Mouse (Mus musculus) embryonic facial prominence, embryonic 13.5 days (tissue): Measurements from ENCODE around the gene Pts. TPM values are rescaled to one million over a fixed set of nuclear protein-coding genes. Genes with fewer than 3 reads are reported as not detected.

ENCODE experiments used
- ATAC-seq: fragments of 200-750 bp; cut with Nextera tagmentation; 2 replicates; pipeline ENCODE4 v1.8.0; 2017; ENCODE audit warnings: low read depth; ENCODE audit not compliant: insufficient number of reproducible peaks, insufficient read depth, low FRiP score, low TSS enrichment
- H3K27ac ChIP-seq: fragments of 300-500 bp; sonication (generic); 2 replicates; pipeline ENCODE4 v1.5.1; 2015; ENCODE audit warnings: moderate library complexity, mild to moderate bottlenecking, inconsistent platforms
- H3K27me3 ChIP-seq: fragments of 300-500 bp; sonication (generic); 2 replicates; pipeline ENCODE4 v1.6.1; 2015; ENCODE audit warnings: mild to moderate bottlenecking, inconsistent platforms
- H3K36me3 ChIP-seq: fragments of 300-500 bp; sonication (generic); 2 replicates; pipeline ENCODE4 v1.6.1; 2015; ENCODE audit warnings: mild to moderate bottlenecking, inconsistent platforms
- H3K4me1 ChIP-seq: fragments of 300-500 bp; sonication (generic); 2 replicates; pipeline ENCODE4 v1.6.1; 2015; ENCODE audit warnings: inconsistent platforms
- H3K4me2 ChIP-seq: fragments of 300-500 bp; sonication (generic); 2 replicates; pipeline ENCODE4 v1.6.1; 2015; ENCODE audit warnings: moderate library complexity, mild to moderate bottlenecking, inconsistent platforms
- H3K4me3 ChIP-seq: fragments of 300-500 bp; sonication (generic); 2 replicates; pipeline ENCODE4 v1.5.1; 2015; ENCODE audit warnings: mild to moderate bottlenecking, inconsistent platforms
- H3K9ac ChIP-seq: fragments of 300-500 bp; sonication (generic); 2 replicates; pipeline ENCODE4 v1.6.1; 2015; ENCODE audit warnings: mild to moderate bottlenecking, inconsistent platforms
- H3K9me3 ChIP-seq: fragments of 300-500 bp; sonication (generic); 2 replicates; pipeline ENCODE4 v1.6.1; 2016; ENCODE audit warnings: inconsistent platforms
- WGBS: fragments of 180-500 bp; shearing (Covaris S2); methylation state at CpG from one replicate; pipeline ENCODE4 v1.1.7; 2015; ENCODE audit warnings: mixed read lengths; 5-methylcytosine and 5-hydroxymethylcytosine counted together
- polyA plus RNA-seq: library from polyadenylated mRNA; unstranded; fragments of >200 nt; fragmentation: Nextera tagmentation; extraction: Ambion mirVana; gene quantifications from 2 replicates; pipeline ENCODE4 v1.2.1, GENCODE M21; 2015

Gene Pts
- 79.4 and 87.9 TPM in 2 replicates for polyA plus RNA-seq

DNA sequence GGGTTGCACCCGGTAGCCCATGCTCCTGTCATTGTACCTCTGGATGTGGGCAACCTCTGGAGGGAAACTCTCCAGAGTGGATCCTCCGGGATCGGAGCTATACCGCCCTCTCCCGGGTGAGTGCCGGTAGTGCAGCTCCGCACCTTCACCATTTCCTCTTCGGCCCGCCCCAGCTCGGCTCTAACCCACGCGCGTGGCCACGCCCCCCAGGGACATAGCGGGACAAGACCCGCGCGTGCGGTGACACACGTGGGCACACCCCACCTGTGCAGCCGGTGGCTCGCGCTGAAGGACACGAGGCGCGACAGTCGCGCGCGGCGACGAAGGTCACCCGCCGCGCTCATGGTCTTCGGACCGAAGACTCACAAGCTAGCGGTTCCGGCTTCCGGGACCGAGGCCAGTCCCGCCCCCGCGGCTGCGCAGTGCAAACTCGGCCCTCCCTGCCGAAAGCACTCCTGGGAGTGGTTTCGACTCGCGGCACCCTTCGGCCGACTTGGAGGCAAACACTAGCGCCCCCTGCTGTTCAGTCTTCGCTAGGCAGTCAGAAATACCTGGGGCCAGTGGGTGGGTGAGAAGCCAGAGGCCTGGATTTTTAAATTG lies at the start of gene Pts:
TSS of gene Pts (minus strand) at position 432 of the 600 bp plus-strand sequence.
- Histone ChIP-seq H3K36me3 (no peaks in the 10 kb centered on the region), H3K27me3 (no peaks in the 10 kb centered on the region), H3K9ac (peak within 1 kb of the TSS; percentile 75), H3K27ac (no peak within 1 kb of the TSS), H3K9me3 (no peaks in the 10 kb centered on the region), H3K4me3 (peak within 1 kb of the TSS; percentile 75), H3K4me2 (peak within 1 kb of the TSS; percentile 59), H3K4me1 (peaks cover 15% of the 10 kb centered on the region)
- under 1% methylated on average over 54 of the region's 54 CpGs for WGBS
- ATAC-seq, result peak; percentile 94

GRCm38 (mm10) chr9:50569599-50570525 lies 41.3 kb upstream of the Pts start:
- ATAC-seq, result no peak
- WGBS, result 79% methylated on average over 10 of the region's 10 CpGs
- H3K9me3 ChIP-seq, result no peaks in the 10 kb centered on the region

GRCm38 (mm10) chr9:50567881-50568280 lies 39.4 kb upstream of the Pts start:
- H3K36me3 ChIP-seq, result no peaks in the 10 kb centered on the region
- 87% methylated on average over 2 of the region's 2 CpGs for WGBS

More at GRCm38 (mm10) chr9:50569599-50570525, 41.3 kb upstream of the Pts start:
- Histone ChIP-seq H3K36me3 (no peaks in the 10 kb centered on the region), H3K9ac (no peak overlapping the region), H3K4me3 (no peak overlapping the region), H3K4me1 (no peaks in the 10 kb centered on the region), H3K27me3 (no peaks in the 10 kb centered on the region), H3K27ac (no peak overlapping the region), H3K4me2 (no peak overlapping the region)

GRCm38 (mm10) chr9:50567372-50567771 lies 38.8 kb upstream of the Pts start:
- Histone ChIP-seq H3K4me3 (no peak overlapping the region), H3K36me3 (no peaks in the 10 kb centered on the region), H3K4me2 (no peak overlapping the region), H3K27me3 (no peaks in the 10 kb centered on the region), H3K4me1 (no peaks in the 10 kb centered on the region), H3K27ac (no peak overlapping the region), H3K9ac (no peak overlapping the region), H3K9me3 (no peaks in the 10 kb centered on the region)
- 85% methylated on average over 4 of the region's 4 CpGs for WGBS
- ATAC-seq, result no peak

More at GRCm38 (mm10) chr9:50567881-50568280, 39.4 kb upstream of the Pts start:
- Histone ChIP-seq H3K9ac (no peak overlapping the region), H3K4me1 (no peaks in the 10 kb centered on the region), H3K4me3 (no peak overlapping the region), H3K27me3 (no peaks in the 10 kb centered on the region), H3K4me2 (no peak overlapping the region), H3K27ac (no peak overlapping the region), H3K9me3 (no peaks in the 10 kb centered on the region)
- no peak for ATAC-seq

DNA sequence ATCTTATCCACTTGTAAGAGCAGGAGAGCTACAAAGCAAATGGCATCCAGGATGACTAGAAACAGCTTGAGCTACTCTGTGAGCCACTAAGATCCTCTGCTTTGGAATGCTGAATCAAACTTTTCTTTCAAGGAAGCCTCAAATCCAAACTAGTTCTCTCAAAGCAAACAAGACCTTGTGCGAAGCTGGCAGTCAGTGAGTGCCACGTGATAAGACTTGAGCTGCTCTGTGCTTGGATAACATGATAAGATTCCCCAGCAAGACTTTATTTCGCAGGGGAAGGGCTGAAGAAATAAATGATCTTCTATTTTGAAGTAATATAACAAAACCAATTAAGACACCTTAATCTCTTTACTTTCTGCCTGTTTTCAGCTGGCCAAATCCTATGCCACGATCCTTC lies 37.4 kb upstream of the Pts start:
- Histone ChIP-seq H3K4me1 (no peaks in the 10 kb centered on the region), H3K4me3 (no peak overlapping the region), H3K27me3 (no peaks in the 10 kb centered on the region), H3K9ac (no peak overlapping the region), H3K36me3 (no peaks in the 10 kb centered on the region), H3K4me2 (no peak overlapping the region), H3K27ac (no peak overlapping the region), H3K9me3 (0 out of 2 replicates have a peak, but pooled peaks cover 2% of the 10 kb centered on the region)
- ATAC-seq, result no peak
- 76% methylated on average over 4 of the region's 4 CpGs for WGBS

DNA sequence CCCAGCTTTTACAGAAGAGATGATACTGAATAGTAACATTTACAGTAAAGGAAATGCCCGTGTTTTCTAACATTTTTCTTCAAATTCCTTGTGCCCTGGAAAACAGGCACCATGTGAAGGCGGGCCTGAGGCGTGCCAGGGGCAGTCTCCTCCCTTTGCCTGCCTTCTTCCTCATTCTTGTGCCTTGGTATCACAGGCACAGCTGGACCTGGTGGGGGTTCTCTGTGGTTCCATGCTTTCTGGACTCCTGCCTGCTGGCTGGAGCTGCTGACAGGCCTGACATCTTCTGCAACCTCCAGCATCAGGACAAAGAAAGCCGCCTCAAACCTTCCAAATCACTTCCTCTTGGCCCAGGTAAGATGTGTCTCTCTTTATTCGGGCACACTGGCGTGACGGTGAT lies 36.6 kb upstream of the Pts start:
- WGBS, result 74% methylated on average over 7 of the region's 7 CpGs
- ATAC-seq, result no peak
- H3K36me3 ChIP-seq, result no peaks in the 10 kb centered on the region
- no peak overlapping the region for H3K4me3 ChIP-seq
- H3K4me2 ChIP-seq, result no peak overlapping the region
- no peaks in the 10 kb centered on the region for H3K4me1 ChIP-seq
- H3K27ac ChIP-seq, result no peak overlapping the region
- H3K9ac ChIP-seq, result no peak overlapping the region
- 0 out of 2 replicates have a peak, but pooled peaks cover 2% of the 10 kb centered on the region for H3K9me3 ChIP-seq
- no peaks in the 10 kb centered on the region for H3K27me3 ChIP-seq

DNA sequence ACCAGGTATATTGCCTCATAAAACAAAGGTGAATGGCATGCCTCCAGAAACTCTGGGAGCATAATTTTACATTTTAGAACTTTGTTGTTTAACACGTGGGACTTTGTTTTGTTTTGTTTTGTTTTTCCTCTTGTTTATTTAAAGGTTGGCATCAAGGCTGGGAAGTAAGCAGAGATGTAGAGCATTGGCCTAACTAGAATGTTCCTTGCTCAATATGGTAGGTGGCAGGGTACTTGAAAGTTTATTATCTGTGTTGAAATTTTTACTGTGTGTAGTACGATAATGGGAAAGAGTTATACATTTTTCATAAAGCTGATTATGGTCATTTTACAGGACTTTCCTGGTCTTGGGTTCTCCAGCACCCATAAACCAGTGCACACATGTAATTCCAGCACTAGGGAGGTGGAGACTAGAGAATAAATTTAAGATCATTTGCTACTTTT lies 33.4 kb upstream of the Pts start:
- no peak for ATAC-seq
- H3K9me3 ChIP-seq, result 0 out of 2 replicates have a peak, but pooled peaks cover 2% of the 10 kb centered on the region
- no peaks in the 10 kb centered on the region for H3K36me3 ChIP-seq
- 86% methylated on average over 2 of the region's 2 CpGs for WGBS
- no peak overlapping the region for H3K4me2 ChIP-seq
- no peaks in the 10 kb centered on the region for H3K27me3 ChIP-seq
- no peak overlapping the region for H3K9ac ChIP-seq
- H3K4me1 ChIP-seq, result no peaks in the 10 kb centered on the region
- H3K27ac ChIP-seq, result no peak overlapping the region
- H3K4me3 ChIP-seq, result no peak overlapping the region

DNA sequence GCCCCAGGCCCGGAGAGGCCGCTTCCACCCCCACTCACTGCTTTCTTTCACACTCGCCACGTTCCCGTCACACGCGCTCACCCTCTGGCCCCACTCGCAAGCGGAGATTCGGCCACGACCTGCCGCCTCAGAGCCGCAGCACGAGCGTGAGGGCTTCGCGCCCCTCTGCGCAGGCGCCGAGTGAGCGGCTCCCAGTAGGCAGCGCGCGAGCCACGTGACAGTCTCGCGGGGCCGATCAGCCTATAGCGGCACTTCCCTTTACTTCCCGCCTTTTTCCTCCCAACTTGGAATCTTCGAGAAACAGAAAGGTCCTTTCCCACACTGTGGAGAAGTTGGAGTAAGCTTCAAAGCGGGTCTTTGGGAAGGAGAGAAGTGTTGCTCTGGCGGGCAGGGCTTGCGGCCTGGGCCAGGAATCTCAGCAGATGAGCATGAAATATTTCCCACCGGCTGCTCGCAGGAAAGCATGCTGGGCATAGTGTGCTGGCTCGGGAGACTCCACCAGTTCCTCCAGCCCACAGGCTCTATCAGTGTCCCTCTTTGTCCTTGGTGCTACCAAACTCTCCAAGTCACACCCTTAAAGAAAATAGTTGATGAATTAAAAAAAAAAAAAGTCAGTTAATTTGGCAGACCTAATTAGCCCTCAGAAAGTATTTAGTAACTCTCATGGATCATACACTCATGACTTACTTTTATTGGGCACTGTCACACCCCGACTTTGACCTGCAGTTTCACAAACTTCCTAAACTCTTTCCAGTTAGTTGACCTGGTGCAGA lies 32.8 kb upstream of the Pts start, which contains the start of gene Tex12:
TSS of gene Tex12 (minus strand) at position 181 of the 773 bp plus-strand sequence.
- Histone ChIP-seq H3K27ac (no peak within 1 kb of the TSS), H3K9ac (no peak within 1 kb of the TSS), H3K27me3 (no peaks in the 10 kb centered on the region), H3K4me2 (no peak within 1 kb of the TSS), H3K9me3 (0 out of 2 replicates have a peak, but pooled peaks cover 2% of the 10 kb centered on the region), H3K4me1 (no peaks in the 10 kb centered on the region), H3K4me3 (no peak within 1 kb of the TSS), H3K36me3 (no peaks in the 10 kb centered on the region)
- WGBS, result 87% methylated on average over 38 of the region's 38 CpGs
- ATAC-seq, result no peak

DNA sequence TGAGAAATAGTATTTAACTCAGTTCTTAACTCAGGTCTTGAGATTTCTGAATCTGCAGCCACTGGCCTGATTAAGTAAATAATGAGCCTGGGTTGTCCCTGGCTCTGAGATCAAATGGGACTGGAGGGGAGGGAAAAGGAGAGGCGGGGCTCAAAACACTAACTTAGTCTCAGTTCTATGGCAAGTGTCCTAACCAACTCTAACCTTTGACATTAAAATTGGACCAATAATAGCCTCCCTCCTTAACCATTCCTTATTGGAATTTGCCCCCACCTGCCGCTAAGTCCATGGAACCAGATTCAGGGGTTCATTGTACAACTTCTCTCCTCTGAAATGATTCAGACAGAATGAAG lies 26.5 kb upstream of the Pts start, which contains the start of gene Bco2:
TSS of gene Bco2 (minus strand) at position 88 of the 353 bp plus-strand sequence.
- H3K4me2 ChIP-seq, result peak within 1 kb of the TSS; percentile 57

DNA sequence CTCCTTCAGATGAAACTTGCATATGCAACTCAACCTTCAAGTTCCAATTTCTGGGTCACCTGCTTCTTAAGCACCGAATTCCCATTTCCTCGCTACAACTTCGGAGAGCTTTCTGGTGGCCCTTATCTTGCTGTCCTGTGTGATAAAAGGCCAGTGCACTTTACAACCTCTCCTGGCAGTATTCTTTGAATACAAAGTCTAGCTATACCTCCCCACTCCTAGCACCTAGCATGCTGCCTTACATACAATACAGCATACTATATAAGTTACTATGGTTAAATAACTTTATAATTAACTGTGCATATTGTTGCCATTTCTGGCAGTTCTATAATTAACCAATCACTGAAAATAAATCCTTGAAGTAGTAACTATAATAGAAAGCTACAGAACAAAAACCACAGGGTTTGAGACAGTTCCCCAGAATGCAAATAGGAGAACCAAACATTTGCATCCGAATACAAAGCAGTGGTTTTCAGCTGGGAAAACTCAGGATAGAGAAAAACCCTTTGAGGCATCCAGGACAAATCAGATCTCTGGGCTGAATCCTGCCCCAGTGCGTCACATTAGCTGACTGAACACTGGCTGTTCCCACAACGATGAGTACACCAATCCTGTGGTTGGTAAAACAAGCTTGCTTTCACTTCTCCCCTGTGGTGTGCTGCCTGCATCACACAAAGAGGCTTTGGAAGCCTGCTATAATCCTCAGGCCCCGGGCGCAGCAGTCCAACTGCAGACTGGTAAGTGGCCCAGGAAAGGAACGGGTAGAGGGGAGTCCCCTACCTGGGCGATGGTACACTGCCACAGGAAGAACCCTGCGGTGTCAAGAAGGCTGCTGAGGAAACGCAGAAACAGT lies 25.9 kb upstream of the Pts start, which contains the start of gene Il18:
TSS of gene Il18 (plus strand) at position 587 of the 853 bp plus-strand sequence.
- Histone ChIP-seq H3K27ac (0 out of 2 replicates have a peak within 1 kb of the TSS, but pooled peaks have one; percentile 19), H3K9ac (peak within 1 kb of the TSS; percentile 64; the same call in 1 of the 2 replicates), H3K9me3 (no peaks in the 10 kb centered on the region), H3K36me3 (no peaks in the 10 kb centered on the region), H3K27me3 (no peaks in the 10 kb centered on the region), H3K4me3 (peak within 1 kb of the TSS; percentile 27), H3K4me1 (peaks cover 8% of the 10 kb centered on the region; the same call in 1 of the 2 replicates), H3K4me2 (peak within 1 kb of the TSS; percentile 57)
- WGBS, result 25% methylated on average over 12 of the region's 12 CpGs
- ATAC-seq, result no peak

More for the DNA sequence above, 26.5 kb upstream of the Pts start, which contains the start of gene Bco2:
- Histone ChIP-seq H3K27me3 (no peaks in the 10 kb centered on the region), H3K4me3 (peak within 1 kb of the TSS; percentile 27), H3K27ac (0 out of 2 replicates have a peak within 1 kb of the TSS, but pooled peaks have one; percentile 19), H3K36me3 (no peaks in the 10 kb centered on the region), H3K4me1 (peaks cover 8% of the 10 kb centered on the region; the same call in 1 of the 2 replicates), H3K9ac (peak within 1 kb of the TSS; percentile 64; the same call in 1 of the 2 replicates), H3K9me3 (no peaks in the 10 kb centered on the region)
- WGBS, result 21% methylated on average over 2 of the region's 2 CpGs
- no peak for ATAC-seq
